Mouse (Mus musculus) neural tube, embryonic 12.5 days (tissue): ENCODE results near the gene Rsph14. TPM values are rescaled to one million over a fixed set of nuclear protein-coding genes. Genes with fewer than 3 reads are reported as not detected.
A peak's percentile ranks its signal among the peaks of the same experiment; 100 is the strongest.
"Not testable (repeated sequence)": the region's sequence is repeated elsewhere in the genome, so short reads cannot be mapped to it uniquely, and the experiment has no call there.

Source experiments
- ATAC-seq: fragments of 200-750 bp; cut with Nextera tagmentation; 2 replicates; pipeline ENCODE4 v1.8.0; 2017; ENCODE audit warnings: low read depth, mild to moderate bottlenecking, moderate TSS enrichment, moderate library complexity; ENCODE audit not compliant: low FRiP score
- H3K27ac ChIP-seq: fragments of 300-500 bp; sonication (generic); 2 replicates; pipeline ENCODE4 v1.5.1; 2016
- H3K27me3 ChIP-seq: fragments of 300-500 bp; sonication (generic); replicated peaks from 2 replicates; pipeline ENCODE4 v1.6.1; 2016; ENCODE audit warnings: mild to moderate bottlenecking
- H3K36me3 ChIP-seq: fragments of 300-500 bp; sonication (generic); 2 replicates; pipeline ENCODE4 v1.6.1; 2016; ENCODE audit warnings: mild to moderate bottlenecking
- H3K4me1 ChIP-seq: fragments of 300-500 bp; sonication (generic); 2 replicates; pipeline ENCODE4 v1.6.1; 2016
- H3K4me2 ChIP-seq: fragments of 300-500 bp; sonication (generic); replicated peaks from 2 replicates; pipeline ENCODE4 v1.6.1; 2016; ENCODE audit warnings: mild to moderate bottlenecking
- H3K4me3 ChIP-seq: fragments of 300-500 bp; sonication (generic); 2 replicates; pipeline ENCODE4 v1.5.1; 2016
- H3K9ac ChIP-seq: fragments of 300-500 bp; sonication (generic); 2 replicates; pipeline ENCODE4 v1.6.1; 2016; ENCODE audit warnings: mild to moderate bottlenecking
- H3K9me3 ChIP-seq: fragments of 300-500 bp; sonication (generic); 2 replicates; pipeline ENCODE4 v1.6.1; 2016; ENCODE audit warnings: mild to moderate bottlenecking
- WGBS: fragments of 180-500 bp; shearing (Covaris S2); methylation state at CpG from one replicate; pipeline ENCODE4 v1.1.7; 2016; 5-methylcytosine and 5-hydroxymethylcytosine counted together
- polyA plus RNA-seq: library from polyadenylated mRNA; unstranded; fragments of >200 nt; fragmentation: Nextera tagmentation; extraction: Ambion mirVana; gene quantifications from 2 replicates; pipeline ENCODE4 v1.2.1, GENCODE M21; 2016

Rsph14 gene
- polyA plus RNA-seq, 1 experiment from 2014 or later, result not detected

DNA sequence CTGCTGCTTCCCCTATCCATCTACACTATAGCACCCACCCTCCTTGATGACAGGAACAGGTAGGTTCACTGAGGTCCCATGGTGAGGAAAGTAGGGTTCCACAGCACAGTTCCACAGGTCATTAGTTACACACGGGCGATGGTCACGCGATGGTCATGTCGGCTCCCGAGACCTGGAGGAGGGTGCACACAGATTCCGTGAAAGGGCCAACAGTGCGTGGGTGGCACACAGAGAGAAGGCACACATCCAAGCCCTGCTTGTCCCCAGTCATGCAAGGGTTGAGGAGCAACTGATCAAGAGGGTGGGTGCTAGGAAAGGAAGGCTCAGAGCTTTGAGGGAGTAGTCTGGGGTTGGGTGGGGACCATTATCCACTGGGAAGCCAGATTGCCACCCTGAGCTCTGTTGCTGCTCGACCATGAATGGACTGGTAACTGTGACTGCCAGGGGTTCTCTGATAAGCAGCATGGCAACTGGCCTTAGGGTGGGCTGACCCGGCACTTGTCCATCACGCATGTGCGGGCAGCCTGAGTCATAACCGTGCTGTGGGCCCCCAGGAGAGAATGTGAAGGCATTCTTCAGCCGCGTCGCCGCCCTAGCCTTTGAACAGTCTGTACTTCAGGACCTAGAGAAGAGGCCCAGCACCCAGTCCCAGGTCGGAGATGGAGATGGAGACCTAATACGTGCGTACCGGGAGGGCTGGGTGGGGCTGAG is 19.1 kb upstream of the Rsph14 start:
- Histone ChIP-seq H3K27ac (no peak overlapping the region), H3K36me3 (no peaks in the 10 kb centered on the region; the same call in 1 of the 2 replicates), H3K4me3 (no peak overlapping the region), H3K27me3 (no peaks in the 10 kb centered on the region), H3K9me3 (no peaks in the 10 kb centered on the region), H3K4me1 (peaks cover 11% of the 10 kb centered on the region), H3K9ac (no peak overlapping the region), H3K4me2 (no peak overlapping the region)
- 94% methylated on average over 21 of the region's 21 CpGs for WGBS
- no peak for ATAC-seq

DNA sequence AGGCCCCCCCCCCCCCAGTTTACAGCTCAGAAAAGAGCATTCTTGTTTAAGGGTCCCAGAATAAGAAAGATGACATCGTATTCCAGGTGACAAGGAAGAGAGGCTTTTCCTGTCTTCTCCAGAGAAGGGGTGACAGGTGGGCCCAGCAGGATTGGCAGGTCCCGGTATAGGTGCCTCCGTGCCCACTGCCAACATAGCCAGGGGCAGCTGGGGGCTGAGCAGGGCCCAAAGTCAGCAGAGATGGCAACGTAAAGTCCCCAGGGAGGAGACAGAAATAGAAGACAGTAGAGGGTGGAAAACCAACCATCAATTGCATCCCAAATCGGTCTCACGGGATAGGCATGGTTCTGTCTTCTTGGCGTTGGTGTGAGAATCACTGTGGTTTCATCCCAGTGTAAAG is 16.3 kb upstream of the Rsph14 start:
- WGBS, result 93% methylated on average over 7 of the region's 7 CpGs
- Histone ChIP-seq H3K27me3 (no peaks in the 10 kb centered on the region), H3K27ac (no peak overlapping the region), H3K4me2 (no peak overlapping the region), H3K9me3 (no peaks in the 10 kb centered on the region), H3K4me1 (no peaks in the 10 kb centered on the region), H3K9ac (no peak overlapping the region), H3K36me3 (no peaks in the 10 kb centered on the region; the same call in 1 of the 2 replicates), H3K4me3 (no peak overlapping the region)
- no peak for ATAC-seq

DNA sequence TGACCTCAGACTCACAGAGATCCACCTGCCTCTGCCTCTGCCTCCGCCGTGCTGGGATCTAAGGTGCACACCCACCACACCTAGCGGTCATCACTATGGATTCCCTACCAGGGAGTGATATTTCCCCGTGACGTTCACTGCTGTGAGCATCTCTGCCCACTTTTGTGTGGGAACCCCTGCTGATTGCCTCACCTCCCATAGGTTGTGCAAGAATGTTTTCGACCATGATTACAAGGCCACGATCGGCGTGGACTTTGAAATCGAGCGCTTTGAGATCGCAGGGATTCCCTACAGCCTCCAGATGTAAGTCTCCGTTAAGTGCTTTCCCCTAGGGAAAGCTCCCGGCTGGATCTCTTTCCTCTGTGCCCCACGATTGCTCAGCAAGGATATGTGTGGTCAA is 13.4 kb upstream of the Rsph14 start:
- Histone ChIP-seq H3K9ac (no peak overlapping the region), H3K4me1 (no peaks in the 10 kb centered on the region), H3K4me3 (no peak overlapping the region), H3K4me2 (no peak overlapping the region), H3K36me3 (no peaks in the 10 kb centered on the region; the same call in 1 of the 2 replicates), H3K27ac (no peak overlapping the region), H3K9me3 (no peaks in the 10 kb centered on the region), H3K27me3 (no peaks in the 10 kb centered on the region)
- WGBS, result 93% methylated on average over 15 of the region's 15 CpGs
- no peak for ATAC-seq

DNA sequence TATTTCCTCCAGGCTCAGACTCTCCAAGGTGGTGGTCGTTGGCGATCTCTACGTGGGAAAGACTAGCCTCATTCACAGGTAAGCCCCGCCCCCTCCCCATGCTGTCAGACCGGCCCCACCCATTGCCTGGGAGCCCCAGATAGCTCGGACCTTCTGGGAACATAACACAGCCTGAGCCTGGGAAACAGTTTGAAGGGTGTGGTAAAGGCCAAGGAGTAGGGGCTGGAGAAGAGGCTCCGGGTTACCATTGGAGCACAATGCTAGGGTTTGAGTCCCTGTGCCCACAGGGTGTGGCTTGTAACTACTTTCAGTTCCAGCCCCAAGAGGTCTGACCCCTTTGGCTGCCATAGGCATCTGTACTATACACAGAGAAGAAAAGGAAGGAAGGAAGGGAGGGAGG is 12.1 kb upstream of the Rsph14 start:
- Histone ChIP-seq H3K9me3 (no peaks in the 10 kb centered on the region), H3K4me1 (no peaks in the 10 kb centered on the region), H3K27ac (no peak overlapping the region), H3K4me3 (no peak overlapping the region), H3K36me3 (no peaks in the 10 kb centered on the region; the same call in 1 of the 2 replicates), H3K9ac (no peak overlapping the region), H3K27me3 (no peaks in the 10 kb centered on the region), H3K4me2 (no peak overlapping the region)
- WGBS, result 45% methylated on average over 7 of the region's 7 CpGs
- no peak for ATAC-seq

DNA sequence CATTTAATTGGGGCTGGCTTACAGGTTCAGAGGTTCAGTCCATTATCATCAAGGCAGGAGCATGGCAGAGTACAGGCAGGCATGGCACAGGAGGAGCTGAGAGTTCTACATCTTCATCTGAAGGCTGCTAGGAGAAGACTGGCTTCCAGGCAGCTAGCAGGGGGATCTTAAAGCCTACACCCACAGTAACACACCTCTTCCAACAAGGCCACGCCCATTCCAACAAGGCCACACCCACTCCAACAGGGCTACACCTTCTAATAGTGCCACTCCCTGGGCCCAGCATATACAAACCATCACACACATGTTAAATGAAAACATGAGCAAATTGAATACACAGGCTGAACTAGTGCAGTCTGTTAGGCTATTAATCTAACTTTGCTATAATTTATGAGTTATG is 9.7 kb upstream of the Rsph14 start:
- WGBS, result 14% methylated on average over 1 of the region's 1 CpGs
- not testable (repeated sequence) for H3K27ac ChIP-seq, H3K9ac ChIP-seq, H3K36me3 ChIP-seq, H3K9me3 ChIP-seq, H3K4me3 ChIP-seq, ATAC-seq, H3K4me1 ChIP-seq, H3K27me3 ChIP-seq, H3K4me2 ChIP-seq

DNA sequence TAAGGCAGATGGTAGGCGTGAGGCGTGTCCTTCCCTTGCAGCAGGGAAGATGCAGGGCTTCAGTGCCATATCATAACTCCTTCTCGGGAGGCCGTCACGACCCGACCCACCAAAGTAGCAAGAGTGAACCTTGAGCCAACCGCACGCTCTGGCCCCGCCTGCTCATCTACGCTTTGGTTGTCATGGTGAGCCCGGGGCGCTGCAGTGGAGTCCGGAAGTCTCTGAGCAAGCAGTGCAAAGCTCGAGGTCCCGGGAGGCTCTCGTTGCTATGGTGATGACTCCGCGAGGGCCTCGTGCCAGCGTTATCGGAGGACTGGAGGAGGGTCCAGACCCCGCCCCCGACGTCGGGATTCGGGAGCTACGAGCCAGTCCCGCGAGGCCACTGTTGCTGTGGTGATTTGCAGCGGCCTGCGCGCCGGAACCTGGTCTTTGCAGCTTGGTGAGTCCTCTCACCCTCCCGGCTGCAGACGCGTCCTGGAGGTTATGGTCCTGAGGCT is 4.5 kb upstream of the Rsph14 start, which contains the start of gene Rab36:
Gene Rab36 (plus strand): TSS at position 176 of the 497 bp plus-strand sequence.
- H3K4me3 ChIP-seq, result peak within 1 kb of the TSS; percentile 39
- H3K36me3 ChIP-seq, result no peaks in the 10 kb centered on the region
- peak within 1 kb of the TSS; percentile 72; the same call in 1 of the 2 replicates for H3K27ac ChIP-seq
- peak; percentile 96 for ATAC-seq
- H3K4me2 ChIP-seq, result peak within 1 kb of the TSS; percentile 76
- H3K27me3 ChIP-seq, result no peaks in the 10 kb centered on the region
- H3K9me3 ChIP-seq, result no peaks in the 10 kb centered on the region
- peaks cover 31% of the 10 kb centered on the region for H3K4me1 ChIP-seq
- under 1% methylated on average over 36 of the region's 36 CpGs for WGBS
- peak within 1 kb of the TSS; percentile 47 for H3K9ac ChIP-seq

DNA sequence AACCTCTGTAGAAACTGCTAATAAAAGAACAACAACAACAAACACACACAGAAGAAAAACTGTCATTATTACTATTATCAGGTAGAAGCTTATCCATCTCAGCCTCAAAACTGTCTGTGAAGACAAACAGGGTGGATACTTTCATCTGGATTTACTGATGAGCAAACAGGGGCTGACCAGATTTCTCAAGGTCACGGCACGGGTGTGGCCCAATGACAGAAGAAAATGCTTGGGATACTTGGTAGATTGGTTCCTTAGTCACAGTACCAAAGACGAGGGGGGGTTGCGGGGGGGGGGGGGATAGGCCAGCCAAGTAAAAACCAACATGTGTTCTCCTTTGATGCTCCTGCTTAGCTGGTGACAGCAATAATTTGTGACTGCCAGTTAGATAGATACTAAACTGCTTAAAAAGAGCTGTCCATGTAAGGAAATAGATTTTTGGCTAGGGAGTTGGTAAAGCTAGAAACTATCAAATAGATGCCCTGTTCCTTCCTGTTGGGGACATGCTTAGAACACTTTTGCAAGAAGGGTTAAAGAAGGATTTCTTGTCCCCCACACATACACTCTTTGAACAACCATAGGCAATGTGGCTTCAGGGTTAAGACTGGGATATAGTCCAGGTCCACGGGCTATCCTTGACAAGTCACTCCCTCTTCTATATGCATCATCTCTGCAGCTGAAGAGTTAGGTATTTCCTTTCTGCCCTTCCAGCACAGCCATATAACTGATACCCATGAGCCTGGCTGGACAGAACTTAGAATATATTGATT is 856 bp downstream of the Rsph14 start:
- peaks cover 19% of the 10 kb centered on the region for H3K4me1 ChIP-seq
- WGBS, result 73% methylated on average over 5 of the region's 5 CpGs
- H3K27ac ChIP-seq, result no peak overlapping the region
- no peaks in the 10 kb centered on the region for H3K9me3 ChIP-seq
- no peaks in the 10 kb centered on the region for H3K36me3 ChIP-seq
- H3K4me2 ChIP-seq, result no peak overlapping the region
- H3K4me3 ChIP-seq, result no peak overlapping the region
- H3K9ac ChIP-seq, result no peak overlapping the region
- ATAC-seq, result no peak
- no peaks in the 10 kb centered on the region for H3K27me3 ChIP-seq

DNA sequence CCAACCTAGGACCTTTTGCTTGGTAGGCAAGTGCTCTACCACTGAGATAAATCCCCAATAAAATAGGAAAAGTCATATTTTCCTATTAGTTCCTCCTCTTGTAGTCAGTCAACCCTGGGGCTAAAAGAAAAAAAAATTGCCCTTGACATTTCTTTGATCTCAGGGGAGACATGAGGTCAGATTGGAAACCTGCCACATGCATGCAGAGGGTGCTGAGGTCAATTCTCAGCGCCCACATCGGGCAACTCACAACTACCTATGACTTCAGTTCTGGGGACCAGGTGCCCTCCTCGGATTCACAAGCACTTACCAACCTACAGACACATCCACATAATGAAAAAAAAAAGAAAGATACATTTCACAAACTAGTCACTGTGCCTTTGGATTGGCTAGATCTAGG is 2.2 kb downstream of the Rsph14 start:
- H3K4me1 ChIP-seq, result peaks cover 11% of the 10 kb centered on the region
- H3K27ac ChIP-seq, result no peak overlapping the region
- no peaks in the 10 kb centered on the region for H3K9me3 ChIP-seq
- no peak overlapping the region for H3K4me2 ChIP-seq
- WGBS, result 86% methylated on average over 3 of the region's 3 CpGs
- ATAC-seq, result no peak
- H3K36me3 ChIP-seq, result no peaks in the 10 kb centered on the region
- no peak overlapping the region for H3K9ac ChIP-seq
- H3K27me3 ChIP-seq, result no peaks in the 10 kb centered on the region
- no peak overlapping the region for H3K4me3 ChIP-seq

DNA sequence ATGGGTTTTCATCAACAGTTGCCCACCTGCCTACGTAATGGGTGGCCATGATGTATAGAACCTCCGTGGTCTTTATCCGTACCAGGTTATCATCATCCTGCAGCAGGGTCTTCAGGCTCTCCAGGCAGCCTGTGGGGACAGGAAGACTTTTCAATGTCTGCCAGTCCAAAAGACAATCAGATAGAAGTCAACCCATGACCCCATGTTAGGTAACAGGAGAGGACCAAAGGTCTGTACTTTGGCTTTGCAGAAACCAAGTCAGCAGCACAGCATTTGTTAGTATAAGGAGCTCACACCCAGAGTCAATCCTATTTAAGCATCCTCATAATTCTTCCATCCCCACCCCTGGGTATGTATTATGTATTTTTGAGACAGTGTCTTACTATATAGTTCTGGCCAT is 2.7 kb downstream of the Rsph14 start:
- Histone ChIP-seq H3K36me3 (no peaks in the 10 kb centered on the region), H3K4me3 (no peak overlapping the region), H3K27ac (no peak overlapping the region), H3K4me2 (no peak overlapping the region), H3K27me3 (no peaks in the 10 kb centered on the region), H3K4me1 (peaks cover 11% of the 10 kb centered on the region), H3K9ac (no peak overlapping the region), H3K9me3 (no peaks in the 10 kb centered on the region)
- ATAC-seq, result no peak
- WGBS, result 89% methylated on average over 3 of the region's 3 CpGs

DNA sequence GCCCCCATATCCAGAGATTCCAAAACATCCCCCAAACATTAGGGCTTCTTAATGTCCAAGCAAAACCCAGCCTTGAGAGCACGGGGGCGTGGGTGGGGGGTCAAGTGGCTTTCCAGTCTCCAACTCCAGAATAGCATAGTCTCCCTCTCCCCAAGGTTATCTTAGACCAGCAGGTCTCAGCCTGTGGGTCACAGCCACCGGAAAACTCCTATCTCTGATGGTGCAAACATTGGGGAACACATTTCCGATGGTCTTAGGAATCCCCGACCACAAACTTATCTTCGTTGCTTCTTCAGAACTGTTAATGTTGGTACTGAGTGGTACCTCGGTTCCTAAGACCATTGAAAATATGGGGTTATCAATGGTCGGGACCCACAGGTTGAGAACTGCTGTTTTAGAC is 3.6 kb downstream of the Rsph14 start:
- Histone ChIP-seq H3K36me3 (no peaks in the 10 kb centered on the region), H3K9me3 (no peaks in the 10 kb centered on the region), H3K4me3 (no peak overlapping the region), H3K9ac (no peak overlapping the region), H3K4me1 (peaks cover 11% of the 10 kb centered on the region), H3K27me3 (no peaks in the 10 kb centered on the region), H3K27ac (no peak overlapping the region), H3K4me2 (no peak overlapping the region)
- 84% methylated on average over 8 of the region's 8 CpGs for WGBS
- ATAC-seq, result no peak

DNA sequence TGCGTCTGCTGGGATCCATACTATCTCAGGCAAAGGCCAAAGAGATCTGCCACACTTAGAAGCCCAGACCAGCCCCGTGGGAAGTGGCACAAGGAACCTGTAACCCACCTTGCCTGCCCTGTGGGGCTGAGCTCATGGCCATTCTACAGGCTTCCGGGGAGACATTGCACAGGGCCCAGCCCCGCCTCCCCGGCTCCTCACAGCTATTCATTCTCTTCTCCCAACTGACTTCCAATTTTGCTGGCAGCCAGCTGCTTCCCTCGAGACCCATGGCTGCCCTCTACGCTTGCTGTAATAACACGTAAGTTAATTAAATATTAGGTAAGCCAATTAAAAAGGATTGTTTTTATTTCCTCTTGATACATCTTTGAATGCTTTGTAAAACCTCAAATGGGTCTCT is 5.9 kb downstream of the Rsph14 start:
- Histone ChIP-seq H3K9me3 (no peaks in the 10 kb centered on the region), H3K9ac (no peak overlapping the region), H3K36me3 (no peaks in the 10 kb centered on the region), H3K4me1 (no peaks in the 10 kb centered on the region), H3K4me2 (no peak overlapping the region), H3K4me3 (no peak overlapping the region), H3K27ac (no peak overlapping the region), H3K27me3 (no peaks in the 10 kb centered on the region)
- 62% methylated on average over 8 of the region's 8 CpGs for WGBS
- ATAC-seq, result 0 out of 2 replicates have a peak, but pooled peaks have one; percentile 42

DNA sequence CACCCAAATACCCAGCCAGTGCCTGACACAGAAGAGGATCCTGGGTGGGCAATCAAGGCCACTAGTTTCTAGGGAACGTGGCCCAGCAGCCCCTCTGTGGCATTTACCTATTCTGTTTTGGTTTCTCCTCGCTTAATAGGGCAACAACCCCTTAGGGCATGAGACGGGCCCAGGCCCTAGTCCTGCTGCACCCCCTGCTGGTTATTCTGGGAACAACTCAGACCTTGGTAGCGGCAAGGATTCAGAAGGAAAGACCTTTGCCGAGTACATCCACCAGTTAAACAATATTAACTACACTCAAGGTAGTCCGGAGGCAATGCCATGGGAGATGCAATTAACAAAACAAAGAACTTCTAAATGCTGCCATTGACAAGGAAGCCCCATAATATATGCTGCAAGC is 11.2 kb downstream of the Rsph14 start:
- no peaks in the 10 kb centered on the region for H3K36me3 ChIP-seq
- no peaks in the 10 kb centered on the region for H3K27me3 ChIP-seq
- H3K4me3 ChIP-seq, result no peak overlapping the region
- WGBS, result 12% methylated on average over 6 of the region's 6 CpGs
- H3K4me2 ChIP-seq, result no peak overlapping the region
- no peak overlapping the region for H3K27ac ChIP-seq
- no peak overlapping the region for H3K9ac ChIP-seq
- H3K4me1 ChIP-seq, result no peaks in the 10 kb centered on the region
- no peaks in the 10 kb centered on the region for H3K9me3 ChIP-seq
- ATAC-seq, result peak; percentile 55; the same call in 1 of the 2 replicates
